Mouse (Mus musculus) cortical plate, adult 2 months (tissue): Measurements from ENCODE around the gene Aacs.

Experiments
- CTCF ChIP-seq: fragments of 200-500 bp; IDR thresholded peaks from 2 replicates; pipeline ENCODE4 v1.5.1; 2011; ENCODE audit warnings: mild to moderate bottlenecking, control low read depth, low read length; ENCODE audit not compliant: insufficient read depth; ENCODE audit errors: extremely low read depth
- POLR2A ChIP-seq: fragments of 200-500 bp; IDR thresholded peaks from 2 replicates; pipeline ENCODE4 v1.6.1; 2011; ENCODE audit warnings: mild to moderate bottlenecking, low read length, control low read depth; ENCODE audit not compliant: insufficient read depth; ENCODE audit errors: extremely low read depth

DNA sequence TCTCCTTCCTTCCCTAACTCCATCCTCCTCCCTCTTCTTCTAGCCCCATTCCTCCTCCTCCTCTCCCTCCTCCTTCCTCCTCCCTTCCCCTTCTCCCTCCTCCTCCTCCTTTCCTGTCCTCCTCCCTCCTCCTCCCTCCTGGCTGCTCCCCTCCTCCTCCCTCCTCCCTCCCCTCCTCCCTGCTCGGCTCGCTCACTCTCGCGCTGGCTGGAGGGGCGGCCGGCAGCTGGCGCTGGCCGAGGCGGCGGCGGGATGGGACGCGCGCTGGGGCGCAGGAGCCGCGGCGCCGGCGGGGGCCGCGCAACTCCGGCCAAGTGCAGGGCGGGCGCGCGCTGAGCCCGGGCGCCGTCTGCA is 56.6 kb downstream of the Aacs start:
- no peak for TF ChIP-seq CTCF
- TF ChIP-seq POLR2A = 0 out of 2 replicates have a peak, but pooled peaks have one; percentile 28
